Mouse (Mus musculus): Measurements from ENCODE around the gene Rab4b.
A peak's percentile ranks its signal among the peaks of the same experiment; 100 is the strongest.

Gene Rab4b

GRCm38 (mm10) chr7:27178324-27179216 is at the start of gene Rab4b:
Rab4b (minus strand) TSS chr7:27178896.
- DNase-seq (ENCODE audit: low spot score in 2 of 2) = peak; percentile 96 to 99

- DNase-seq (ENCODE audit: low spot score in 2 of 2) = peak; percentile 91
Observed at GRCm38 (mm10) chr7:27228281-27228821, 49.7 kb upstream of the Rab4b start, which contains the start of gene Itpkc. Itpkc (minus strand) TSS chr7:27228661.

GRCm38 (mm10) chr7:27227676-27228075 is 49.0 kb upstream of the Rab4b start:
- no peak for DNase-seq (ENCODE audit: low spot score in 2 of 2)

GRCm38 (mm10) chr7:27227276-27227675 is 48.6 kb upstream of the Rab4b start:
- DNase-seq (ENCODE audit: low spot score in 2 of 2) = no peak

- DNase-seq (ENCODE audit: low spot score in 2 of 2) = peak; percentile 47 to 52
Observed at GRCm38 (mm10) chr7:27224877-27225575, 46.3 kb upstream of the Rab4b start.

- no peak for DNase-seq (ENCODE audit: low spot score in 2 of 2)
Observed at GRCm38 (mm10) chr7:27222538-27222937, 43.8 kb upstream of the Rab4b start.

- no peak for DNase-seq (ENCODE audit: low spot score in 2 of 2)
Observed at GRCm38 (mm10) chr7:27221939-27222338, 43.2 kb upstream of the Rab4b start.

GRCm38 (mm10) chr7:27219937-27220336 is 41.2 kb upstream of the Rab4b start:
- DNase-seq (ENCODE audit: low spot score in 2 of 2) = no peak

GRCm38 (mm10) chr7:27218586-27218985 is 39.9 kb upstream of the Rab4b start:
- DNase-seq (ENCODE audit: low spot score in 2 of 2) = no peak

GRCm38 (mm10) chr7:27212626-27213025 is 33.9 kb upstream of the Rab4b start:
- no peak for DNase-seq (ENCODE audit: low spot score in 2 of 2)

- no peak for DNase-seq (ENCODE audit: low spot score in 2 of 2)
Observed at GRCm38 (mm10) chr7:27203730-27204449, 25.2 kb upstream of the Rab4b start.

- DNase-seq (ENCODE audit: low spot score in 2 of 2) = no peak
Observed at GRCm38 (mm10) chr7:27198779-27199178, 20.1 kb upstream of the Rab4b start.

- DNase-seq (ENCODE audit: low spot score in 2 of 2) = no peak
Observed at GRCm38 (mm10) chr7:27198355-27198754, 19.7 kb upstream of the Rab4b start.

GRCm38 (mm10) chr7:27197634-27198033 is 18.9 kb upstream of the Rab4b start:
- no peak for DNase-seq (ENCODE audit: low spot score in 2 of 2)

GRCm38 (mm10) chr7:27197136-27197535 is 18.4 kb upstream of the Rab4b start:
- DNase-seq (ENCODE audit: low spot score in 2 of 2) = no peak

GRCm38 (mm10) chr7:27195681-27196611 is 17.2 kb upstream of the Rab4b start, which contains the start of the genes BC024978 and Snrpa:
BC024978 (plus strand) TSS chr7:27195781.
Snrpa (minus strand) TSS chr7:27196271.
- DNase-seq (ENCODE audit: low spot score in 2 of 2) = peak; percentile 79 to 97

- DNase-seq (ENCODE audit: low spot score in 2 of 2) = no peak
Observed at GRCm38 (mm10) chr7:27193731-27194130, 15.0 kb upstream of the Rab4b start.

GRCm38 (mm10) chr7:27192434-27192833 is 13.7 kb upstream of the Rab4b start:
- no peak for DNase-seq (ENCODE audit: low spot score in 2 of 2)

GRCm38 (mm10) chr7:27189271-27189931 is 10.7 kb upstream of the Rab4b start:
- no peak for DNase-seq (ENCODE audit: low spot score in 2 of 2)

- DNase-seq (ENCODE audit: low spot score in 2 of 2) = no peak
Observed at GRCm38 (mm10) chr7:27185986-27186385, 7.3 kb upstream of the Rab4b start.

All from urinary bladder, adult 18-20 months (tissue).